9 mouse cellular contexts compared by ENCODE assay signal in the genomic region with DNA sequence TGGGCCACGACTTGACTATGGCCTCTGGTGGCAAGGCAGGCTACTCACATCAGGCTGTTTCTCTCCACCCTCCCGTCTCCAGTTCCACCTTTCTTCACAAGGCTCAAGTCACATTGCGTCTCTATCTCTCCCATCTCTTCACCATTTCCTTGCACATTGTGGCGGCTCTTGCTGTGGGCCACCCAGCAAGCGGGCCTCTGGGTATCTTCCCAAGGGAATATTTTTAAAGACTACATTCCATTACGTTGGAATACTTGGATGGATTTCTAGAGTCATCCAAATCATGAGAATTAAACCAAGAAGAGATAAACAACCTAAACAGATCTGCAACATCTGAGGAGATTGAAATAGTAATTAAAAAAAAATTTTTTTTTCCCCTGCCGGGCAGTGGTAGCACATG. TPM values are rescaled to one million over a fixed set of nuclear protein-coding genes. Genes with fewer than 3 reads are reported as not detected.
DNase-seq lines count a peak whose midpoint lies in the region; ATAC-seq lines count a peak whose summit lies in the region.
"Had no signal": no experiment of that assay in that cellular context is flagged by ENCODE, and none has a peak within 500 bp of the region (broad histone marks: within the 10 kb centered on the region; RNA-seq: fewer than 3 reads in every experiment).

A gene (minus strand): TSS at position 101 of the 400 bp plus-strand sequence.

- H3K9me3 ChIP-seq in intestine, embryonic 16.5 days (ENCODE audit: control insufficient read depth, low read length) = no peaks in the 10 kb centered on the region
- no peaks in the 10 kb centered on the region for H3K9me3 ChIP-seq in midbrain, embryonic 11.5 days (ENCODE audit: control insufficient read depth, low read length)

- no peaks in the 10 kb centered on the region for H3K4me1 ChIP-seq in intestine, embryonic 16.5 days (ENCODE audit: control insufficient read depth, insufficient read depth, low read length)
- no peaks in the 10 kb centered on the region for H3K4me1 ChIP-seq in midbrain, embryonic 11.5 days (ENCODE audit: control insufficient read depth, insufficient read depth, low read length)

- WGBS in intestine, embryonic 16.5 days = 81% methylated on average over 7 of the region's 7 CpGs
- 88% methylated on average over 7 of the region's 7 CpGs for WGBS in midbrain, embryonic 11.5 days

- 0 out of 2 replicates have a peak, but pooled peaks have one; percentile 13 for ATAC-seq in intestine, embryonic 16.5 days
- no peak for ATAC-seq in midbrain, embryonic 11.5 days (ENCODE audit: low FRiP score)

- no peak within 1 kb of the TSS for H3K9ac ChIP-seq in intestine, embryonic 16.5 days (ENCODE audit: low read depth, low read length)
- H3K9ac ChIP-seq in midbrain, embryonic 11.5 days (ENCODE audit: low read length) = no peak within 1 kb of the TSS

- H3K27me3 ChIP-seq in intestine, embryonic 16.5 days (replicated peaks; ENCODE audit: control insufficient read depth, insufficient read depth, low read length) = no peaks in the 10 kb centered on the region
- H3K27me3 ChIP-seq in midbrain, embryonic 11.5 days (ENCODE audit: control insufficient read depth, insufficient read depth, low read length) = no peaks in the 10 kb centered on the region

- DNase-seq in frontal cortex, adult 2 months (ENCODE audit: extremely low spot score in 1 of 2, low spot score in 1 of 2) = no peak
- no peak for DNase-seq in frontal cortex, postnatal 36 days (ENCODE audit: low spot score in 2 of 2)
- no peak for DNase-seq in urinary bladder, adult 2 months (ENCODE audit: low spot score)
- DNase-seq in urinary bladder, adult 18-20 months (ENCODE audit: low spot score in 2 of 2) = no peak
- DNase-seq in midbrain, embryonic 11.5 days (ENCODE audit: low spot score, missing footprints) = no peak
- DNase-seq in T-cell, adult 2 months (ENCODE audit: low spot score) = no peak
- no peak for DNase-seq in kidney, postnatal 10 days

- no peak within 1 kb of the TSS for H3K4me2 ChIP-seq in intestine, embryonic 16.5 days (ENCODE audit: low read depth, low read length)
- H3K4me2 ChIP-seq in midbrain, embryonic 11.5 days = no peak within 1 kb of the TSS

- H3K4me3 ChIP-seq in intestine, embryonic 16.5 days (ENCODE audit: low read length) = no peak within 1 kb of the TSS
- H3K4me3 ChIP-seq in midbrain, embryonic 11.5 days (ENCODE audit: low read depth, low read length) = no peak within 1 kb of the TSS

- H3K27ac ChIP-seq in intestine, embryonic 16.5 days (ENCODE audit: low read length) = no peak within 1 kb of the TSS
- H3K27ac ChIP-seq in midbrain, embryonic 11.5 days (ENCODE audit: low read depth, low read length) = no peak within 1 kb of the TSS
- H3K27ac ChIP-seq: macrophage had no signal

- H3K36me3 ChIP-seq in intestine, embryonic 16.5 days (ENCODE audit: control insufficient read depth, insufficient read depth, low read length) = no peaks in the 10 kb centered on the region
- no peaks in the 10 kb centered on the region for H3K36me3 ChIP-seq in midbrain, embryonic 11.5 days (ENCODE audit: control insufficient read depth, insufficient read depth, low read length)

RNA-seq across cellular contexts. Expression of the gene that starts here (rescaled TPM):
- 112 and 121 TPM in 2 replicates for polyA plus RNA-seq in frontal cortex, adult 2 months (2012; rRNA removed)
- polyA plus RNA-seq in urinary bladder, adult 2 months (2012; rRNA removed) = 11.1 and 12.0 TPM in 2 replicates
- 65.1 and 73.5 TPM in 2 replicates for polyA plus RNA-seq in intestine, embryonic 16.5 days (2015; fragmentation: Nextera tagmentation; extraction: Ambion mirVana)
- 103 and 105 TPM in 2 replicates for polyA plus RNA-seq in midbrain, embryonic 11.5 days (2014; fragmentation: Nextera tagmentation; extraction: Ambion mirVana)
